Mouse (Mus musculus) forebrain, embryonic 16.5 days (tissue): ENCODE measurements around the gene Zfp1. TPM values are rescaled to one million over a fixed set of nuclear protein-coding genes. Genes with fewer than 3 reads are reported as not detected.

Experiments
- ATAC-seq: fragments of 200-750 bp; cut with Nextera tagmentation; 2 replicates; pipeline ENCODE4 v1.8.0; 2017; ENCODE audit warnings: mild to moderate bottlenecking, moderate library complexity
- H3K27ac ChIP-seq: fragments of 300-500 bp; sonication (generic); 2 replicates; pipeline ENCODE4 v1.5.1; 2014; ENCODE audit warnings: low read length, control low read depth
- H3K27me3 ChIP-seq: fragments of 300-500 bp; sonication (generic); replicated peaks from 2 replicates; pipeline ENCODE4 v1.6.1; 2014; ENCODE audit warnings: low read length; ENCODE audit not compliant: control insufficient read depth, insufficient read depth
- H3K36me3 ChIP-seq: fragments of 300-500 bp; sonication (generic); 2 replicates; pipeline ENCODE4 v1.6.1; 2014; ENCODE audit not compliant: control insufficient read depth, insufficient read depth
- H3K4me1 ChIP-seq: fragments of 300-500 bp; sonication (generic); replicated peaks from 2 replicates; pipeline ENCODE4 v1.6.1; 2014; ENCODE audit warnings: low read length; ENCODE audit not compliant: control insufficient read depth, insufficient read depth
- H3K4me2 ChIP-seq: fragments of 300-500 bp; sonication (generic); 2 replicates; pipeline ENCODE4 v1.6.1; 2014; ENCODE audit warnings: mild to moderate bottlenecking, low read length, control low read depth
- H3K4me3 ChIP-seq: fragments of 300-500 bp; sonication (generic); replicated peaks from 2 replicates; pipeline ENCODE4 v1.5.1; 2014; ENCODE audit warnings: mild to moderate bottlenecking, low read length, control low read depth
- H3K9ac ChIP-seq: fragments of 300-500 bp; sonication (generic); replicated peaks from 2 replicates; pipeline ENCODE4 v1.6.1; 2014; ENCODE audit warnings: low read depth, low read length, control low read depth
- H3K9me3 ChIP-seq: fragments of 300-500 bp; sonication (generic); 2 replicates; pipeline ENCODE4 v1.6.1; 2016; ENCODE audit warnings: low read length; ENCODE audit not compliant: control insufficient read depth
- WGBS: fragments of 180-500 bp; shearing (Covaris S2); extraction: QIAGEN DNeasy Blood & Tissue Kit; methylation state at CpG from one replicate; pipeline ENCODE4 v1.1.7; 2014; 5-methylcytosine and 5-hydroxymethylcytosine counted together
- polyA plus RNA-seq: library from polyadenylated mRNA; unstranded; fragments of >200 nt; fragmentation: Nextera tagmentation; extraction: Ambion mirVana; gene quantifications from 2 replicates; pipeline ENCODE4 v1.2.1, GENCODE M21; 2015

Zfp1 gene
- polyA plus RNA-seq, 1 experiment from 2014 or later: 32.5 TPM

DNA sequence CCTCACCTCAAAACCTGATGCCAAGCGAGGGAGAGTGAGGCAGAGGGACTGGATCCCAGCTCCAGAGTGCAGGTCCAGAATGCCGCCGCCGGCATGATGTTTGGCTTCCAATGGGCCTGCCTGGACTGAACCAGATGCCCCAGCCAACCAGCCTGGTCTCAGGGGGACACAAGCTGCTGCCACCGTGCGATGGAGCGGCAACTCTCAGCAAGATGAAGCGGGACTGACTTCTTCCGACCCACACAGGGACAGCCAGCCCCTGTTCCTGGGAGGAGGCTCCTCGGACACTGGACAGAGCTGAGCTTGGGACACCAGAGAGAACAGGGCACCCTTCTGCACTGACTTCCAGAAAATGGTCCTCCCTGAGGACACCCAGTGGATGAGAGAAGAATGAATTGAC lies 20.6 kb upstream of the Zfp1 start:
- Histone ChIP-seq H3K27me3 (no peaks in the 10 kb centered on the region), H3K36me3 (no peaks in the 10 kb centered on the region), H3K4me2 (no peak overlapping the region), H3K4me1 (no peaks in the 10 kb centered on the region), H3K27ac (no peak overlapping the region), H3K4me3 (no peak overlapping the region), H3K9me3 (no peaks in the 10 kb centered on the region), H3K9ac (no peak overlapping the region)
- no peak for ATAC-seq
- 76% methylated on average over 10 of the region's 10 CpGs for WGBS

- H3K9ac ChIP-seq: no peak overlapping the region
- WGBS: 77% methylated on average over 12 of the region's 12 CpGs
- no peaks in the 10 kb centered on the region for H3K27me3 ChIP-seq
- ATAC-seq: no peak
- H3K4me1 ChIP-seq: no peaks in the 10 kb centered on the region
- no peaks in the 10 kb centered on the region for H3K36me3 ChIP-seq
- no peak overlapping the region for H3K4me3 ChIP-seq
- H3K4me2 ChIP-seq: no peak overlapping the region
- H3K9me3 ChIP-seq: no peaks in the 10 kb centered on the region
- H3K27ac ChIP-seq: no peak overlapping the region
Measured at GRCm38 (mm10) chr8:111624081-111624852, 18.9 kb upstream of the Zfp1 start.

DNA sequence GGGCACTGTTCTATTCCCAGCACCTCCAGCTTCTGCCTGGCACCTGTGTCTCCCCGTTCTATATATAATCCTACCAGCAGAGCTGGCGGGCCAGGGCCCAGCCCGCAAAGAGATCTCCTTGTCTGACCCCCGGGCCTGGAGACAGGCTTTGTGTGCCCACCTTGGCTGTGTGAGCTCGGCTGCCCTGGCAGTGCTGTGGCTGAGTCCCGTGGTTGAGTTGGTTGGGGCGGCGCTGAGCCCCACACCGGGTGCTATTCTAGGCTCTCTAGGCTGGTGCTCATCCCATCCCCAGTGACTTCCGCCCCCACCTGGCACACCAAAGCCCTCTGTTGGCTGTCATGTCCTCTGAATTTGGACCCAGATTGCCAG lies 18.4 kb upstream of the Zfp1 start:
- ATAC-seq: no peak
- Histone ChIP-seq H3K4me3 (no peak overlapping the region), H3K27me3 (no peaks in the 10 kb centered on the region), H3K9me3 (no peaks in the 10 kb centered on the region), H3K9ac (no peak overlapping the region), H3K4me1 (peaks cover under 1% of the 10 kb centered on the region; the same call in 1 of the 2 replicates), H3K27ac (no peak overlapping the region), H3K4me2 (no peak overlapping the region), H3K36me3 (no peaks in the 10 kb centered on the region)
- WGBS: 95% methylated on average over 10 of the region's 10 CpGs

DNA sequence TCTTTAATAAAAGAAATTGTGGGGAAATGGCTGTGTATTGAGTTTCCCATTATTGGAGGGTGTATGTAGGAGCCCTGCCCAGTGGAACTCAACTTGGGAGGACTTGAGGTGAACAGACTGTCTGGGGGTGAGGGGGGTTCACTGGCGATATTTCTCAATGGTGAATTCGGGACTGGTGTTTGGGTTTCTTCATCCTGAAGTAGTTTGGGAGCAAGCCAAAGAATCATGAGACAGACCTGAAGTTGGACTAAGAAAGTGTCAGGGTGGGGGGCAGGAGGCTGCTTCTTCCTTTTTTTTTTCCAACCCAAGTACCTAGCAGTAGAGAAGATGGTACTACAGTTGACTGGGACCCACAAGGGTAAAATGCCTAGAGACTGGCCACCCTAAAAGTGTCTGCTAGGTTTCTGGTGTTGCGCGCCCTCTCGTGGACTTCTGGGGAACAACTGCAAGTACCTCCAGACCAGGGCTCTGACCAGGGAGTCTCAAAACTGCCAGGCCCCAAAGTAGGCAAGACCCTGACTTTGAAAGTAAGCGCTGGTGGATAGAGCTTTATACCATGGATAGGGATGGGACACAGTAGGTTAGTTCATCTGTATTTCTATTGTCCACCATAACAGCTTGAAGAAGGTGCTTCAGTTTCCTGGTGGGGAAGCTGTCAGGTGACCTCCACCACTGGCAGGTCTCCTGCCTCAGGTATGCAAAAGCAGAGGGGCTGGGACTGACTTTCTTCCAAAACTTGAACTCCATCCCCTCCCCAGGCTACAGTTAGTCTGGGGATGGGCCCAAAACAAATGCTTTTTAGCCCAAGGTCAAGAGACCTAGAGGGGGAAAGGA lies 17.3 kb upstream of the Zfp1 start:
- no peaks in the 10 kb centered on the region for H3K36me3 ChIP-seq
- H3K4me3 ChIP-seq: no peak overlapping the region
- no peaks in the 10 kb centered on the region for H3K27me3 ChIP-seq
- H3K9me3 ChIP-seq: no peaks in the 10 kb centered on the region
- no peak overlapping the region for H3K9ac ChIP-seq
- no peak overlapping the region for H3K27ac ChIP-seq
- peaks cover 4% of the 10 kb centered on the region for H3K4me1 ChIP-seq
- WGBS: 29% methylated on average over 6 of the region's 6 CpGs
- H3K4me2 ChIP-seq: no peak overlapping the region
- no peak for ATAC-seq

GRCm38 (mm10) chr8:111626528-111626820 lies 16.7 kb upstream of the Zfp1 start:
- H3K27me3 ChIP-seq: no peaks in the 10 kb centered on the region
- ATAC-seq: no peak
- no peaks in the 10 kb centered on the region for H3K9me3 ChIP-seq
- no peaks in the 10 kb centered on the region for H3K36me3 ChIP-seq
- no peak overlapping the region for H3K4me3 ChIP-seq
- WGBS: 73% methylated on average over 8 of the region's 8 CpGs
- peaks cover 4% of the 10 kb centered on the region for H3K4me1 ChIP-seq
- no peak overlapping the region for H3K4me2 ChIP-seq
- no peak overlapping the region for H3K27ac ChIP-seq
- no peak overlapping the region for H3K9ac ChIP-seq

- H3K9ac ChIP-seq: no peak overlapping the region
- H3K36me3 ChIP-seq: no peaks in the 10 kb centered on the region
- H3K4me2 ChIP-seq: no peak overlapping the region
- H3K4me3 ChIP-seq: no peak overlapping the region
- no peak overlapping the region for H3K27ac ChIP-seq
- WGBS: 96% methylated on average over 14 of the region's 14 CpGs
- H3K27me3 ChIP-seq: no peaks in the 10 kb centered on the region
- peaks cover 4% of the 10 kb centered on the region for H3K4me1 ChIP-seq
- no peaks in the 10 kb centered on the region for H3K9me3 ChIP-seq
- no peak for ATAC-seq
Measured at GRCm38 (mm10) chr8:111626933-111627332, 16.3 kb upstream of the Zfp1 start.

DNA sequence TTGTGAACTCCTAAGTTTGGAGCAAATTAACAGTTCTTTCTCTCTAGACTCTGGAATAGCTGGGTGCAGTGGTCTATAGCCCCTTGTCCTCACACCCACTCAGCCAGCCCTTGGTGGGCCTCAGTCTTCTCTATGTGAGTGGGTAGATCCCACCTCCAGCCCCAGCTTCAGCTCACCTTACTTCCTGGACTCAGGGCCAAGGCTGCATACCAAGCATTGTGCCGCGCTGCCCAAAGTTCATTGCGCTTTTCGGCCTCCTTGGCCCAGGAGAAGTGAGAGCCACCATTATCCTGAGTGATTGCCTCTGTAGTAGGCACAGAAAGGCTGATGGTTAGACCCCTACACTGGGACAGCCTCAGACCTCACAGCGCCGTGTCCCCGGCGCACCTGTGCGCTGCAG lies 15.3 kb upstream of the Zfp1 start:
- H3K9me3 ChIP-seq: no peaks in the 10 kb centered on the region
- no peak overlapping the region for H3K9ac ChIP-seq
- H3K4me1 ChIP-seq: peaks cover 4% of the 10 kb centered on the region
- no peak overlapping the region for H3K4me3 ChIP-seq
- WGBS: 98% methylated on average over 9 of the region's 9 CpGs
- no peaks in the 10 kb centered on the region for H3K27me3 ChIP-seq
- ATAC-seq: no peak
- no peak overlapping the region for H3K27ac ChIP-seq
- no peaks in the 10 kb centered on the region for H3K36me3 ChIP-seq
- no peak overlapping the region for H3K4me2 ChIP-seq

DNA sequence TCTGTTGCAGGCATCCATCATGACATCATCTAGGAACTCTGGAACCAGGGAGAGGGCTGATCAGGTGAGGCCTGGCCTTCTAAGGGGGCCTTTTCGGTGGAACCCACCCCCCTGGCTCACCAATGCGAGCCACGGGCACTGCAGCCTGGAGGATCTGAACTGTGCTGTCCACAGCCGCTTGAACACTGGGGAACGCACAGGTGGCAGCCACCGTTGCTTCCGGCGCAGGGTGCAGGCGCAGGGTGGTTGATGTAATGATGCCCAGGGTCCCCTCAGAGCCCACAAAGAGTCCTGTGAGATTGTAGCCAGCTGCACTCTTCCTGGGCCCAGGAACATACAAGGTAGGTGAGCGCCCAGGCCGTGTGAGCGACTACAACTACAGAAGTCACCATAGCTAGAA lies 14.8 kb upstream of the Zfp1 start:
- H3K27ac ChIP-seq: no peak overlapping the region
- no peaks in the 10 kb centered on the region for H3K9me3 ChIP-seq
- no peak for ATAC-seq
- H3K4me3 ChIP-seq: no peak overlapping the region
- no peaks in the 10 kb centered on the region for H3K27me3 ChIP-seq
- H3K4me2 ChIP-seq: no peak overlapping the region
- H3K9ac ChIP-seq: no peak overlapping the region
- WGBS: 95% methylated on average over 12 of the region's 12 CpGs
- H3K4me1 ChIP-seq: peaks cover 4% of the 10 kb centered on the region
- no peaks in the 10 kb centered on the region for H3K36me3 ChIP-seq

DNA sequence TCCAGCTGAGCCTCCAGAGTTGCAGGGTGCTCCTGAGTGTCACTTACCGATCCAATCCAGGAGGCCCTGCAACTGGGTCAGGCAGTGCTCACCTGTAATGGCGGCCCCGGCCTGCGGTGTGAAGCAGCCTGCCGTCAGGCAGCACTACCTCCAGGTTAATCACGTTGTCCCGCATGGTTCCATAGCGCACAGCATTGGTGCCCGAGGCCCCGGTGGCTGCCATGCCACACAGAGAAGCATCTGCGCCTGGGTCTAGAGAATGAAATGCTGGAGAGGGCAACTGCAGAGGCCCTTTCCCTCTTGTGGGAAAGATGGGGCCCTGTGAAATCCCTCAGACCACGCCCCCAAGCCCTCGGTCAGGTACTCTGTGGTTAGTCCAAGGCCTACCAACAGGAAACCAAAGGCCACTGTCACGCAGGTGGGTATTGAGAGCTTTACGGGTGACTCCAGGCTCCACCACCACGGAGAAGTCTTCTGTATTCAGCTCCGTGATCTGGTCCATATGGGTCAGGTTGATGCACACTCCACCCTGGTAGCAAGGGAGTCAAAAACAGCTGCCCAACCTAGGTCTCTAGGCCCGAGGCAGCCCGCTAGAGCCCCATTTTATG lies 14.2 kb upstream of the Zfp1 start:
- Histone ChIP-seq H3K27me3 (no peaks in the 10 kb centered on the region), H3K4me2 (no peak overlapping the region), H3K9me3 (no peaks in the 10 kb centered on the region), H3K4me1 (peaks cover 4% of the 10 kb centered on the region), H3K4me3 (no peak overlapping the region), H3K36me3 (no peaks in the 10 kb centered on the region), H3K27ac (no peak overlapping the region), H3K9ac (no peak overlapping the region)
- ATAC-seq: no peak
- WGBS: 91% methylated on average over 19 of the region's 19 CpGs
